Mouse (Mus musculus): ENCODE data around the gene Acvr2a. TPM values are rescaled to one million over a fixed set of nuclear protein-coding genes. Genes with fewer than 3 reads are reported as not detected.

Acvr2a gene
- total RNA-seq (2023): 2.6 TPM

GRCm38 (mm10) chr2:48813371-48814222, at the start of gene Acvr2a:
Gene Acvr2a (plus strand): TSS chr2:48814109.

GRCm38 (mm10) chr2:48948841-48949584, 135.1 kb downstream of the Acvr2a start, which contains the start of gene Mbd5:
Gene Mbd5 (plus strand): TSS chr2:48949508.

GRCm38 (mm10) chr2:48950252-48950315, 136.2 kb downstream of the Acvr2a start, which contains the start of gene Orc4:
Gene Orc4 (minus strand): TSS chr2:48950277.

Other genes starting within 250 kb of the Acvr2a start
- 62.8 TPM for gene Mbd5, start 135.4 kb downstream of the Acvr2a start, total RNA-seq (2023)
- 92.5 TPM for gene Orc4, start 136.2 kb downstream of the Acvr2a start, total RNA-seq (2023)

All from CD4-positive naive resting alpha-beta T cell, adult 57 days (primary cell).